Mouse (Mus musculus) c-Kit-positive CD71-positive TER-119-negative erythroid progenitor cells, embryonic 14.5 days (primary cell): ENCODE data around the gene Fignl1.

Source experiments
- DNase-seq: peaks from one replicate; pipeline ENCODE4 v3.0.0-alpha.2; 2013; ENCODE audit warnings: low read depth

The Fignl1 gene

GRCm38 (mm10) chr11:11808035-11808819 lies 535 bp downstream of the Fignl1 start:
- DNase-seq = no peak

GRCm38 (mm10) chr11:11805951-11806350 lies 2.8 kb downstream of the Fignl1 start:
- no peak for DNase-seq

GRCm38 (mm10) chr11:11804421-11804820 lies 4.3 kb downstream of the Fignl1 start:
- DNase-seq = no peak

GRCm38 (mm10) chr11:11801067-11801466 lies 7.7 kb downstream of the Fignl1 start:
- DNase-seq = no peak

GRCm38 (mm10) chr11:11800304-11800703 lies 8.5 kb downstream of the Fignl1 start:
- no peak for DNase-seq

GRCm38 (mm10) chr11:11798690-11799089 lies 10.1 kb downstream of the Fignl1 start:
- no peak for DNase-seq

GRCm38 (mm10) chr11:11794626-11795025 lies 14.1 kb downstream of the Fignl1 start:
- DNase-seq = no peak

GRCm38 (mm10) chr11:11788521-11788974 lies 20.2 kb downstream of the Fignl1 start:
- peak; percentile 78 for DNase-seq

GRCm38 (mm10) chr11:11785457-11785856 lies 23.3 kb downstream of the Fignl1 start:
- no peak for DNase-seq

- DNase-seq = no peak
Observed at GRCm38 (mm10) chr11:11781728-11782127, 27.0 kb downstream of the Fignl1 start.

- no peak for DNase-seq
Observed at GRCm38 (mm10) chr11:11778345-11778744, 30.4 kb downstream of the Fignl1 start.

- no peak for DNase-seq
Observed at GRCm38 (mm10) chr11:11777796-11778195, 31.0 kb downstream of the Fignl1 start.

GRCm38 (mm10) chr11:11777246-11777645 lies 31.5 kb downstream of the Fignl1 start:
- no peak for DNase-seq

- no peak for DNase-seq
Observed at GRCm38 (mm10) chr11:11776822-11777174, 32.0 kb downstream of the Fignl1 start.

GRCm38 (mm10) chr11:11776071-11776821 lies 32.5 kb downstream of the Fignl1 start:
- no peak for DNase-seq

GRCm38 (mm10) chr11:11774893-11775292 lies 33.9 kb downstream of the Fignl1 start:
- DNase-seq = no peak

GRCm38 (mm10) chr11:11774384-11774783 lies 34.4 kb downstream of the Fignl1 start:
- DNase-seq = no peak

- DNase-seq = no peak
Observed at GRCm38 (mm10) chr11:11772196-11772595, 36.6 kb downstream of the Fignl1 start.

- no peak for DNase-seq
Observed at GRCm38 (mm10) chr11:11770691-11771090, 38.1 kb downstream of the Fignl1 start.

GRCm38 (mm10) chr11:11769281-11769680 lies 39.5 kb downstream of the Fignl1 start:
- DNase-seq = no peak

GRCm38 (mm10) chr11:11768057-11768456 lies 40.7 kb downstream of the Fignl1 start:
- DNase-seq = no peak

GRCm38 (mm10) chr11:11766736-11767135 lies 42.0 kb downstream of the Fignl1 start:
- no peak for DNase-seq

- no peak for DNase-seq
Observed at GRCm38 (mm10) chr11:11766105-11766504, 42.7 kb downstream of the Fignl1 start.
